Mouse (Mus musculus) midbrain, embryonic 14.5 days (tissue): Measurements from ENCODE around the gene Baz2a. TPM values are rescaled to one million over a fixed set of nuclear protein-coding genes. Genes with fewer than 3 reads are reported as not detected.
"Not testable (repeated sequence)": the region's sequence is repeated elsewhere in the genome, so short reads cannot be mapped to it uniquely, and the experiment has no call there.

ENCODE experiments used
- ATAC-seq: fragments of 200-750 bp; cut with Nextera tagmentation; 2 replicates; pipeline ENCODE4 v1.8.0; 2017; ENCODE audit warnings: moderate number of reproducible peaks, moderate library complexity; ENCODE audit not compliant: low FRiP score, low TSS enrichment
- DNase-seq: peaks from one replicate; pipeline ENCODE4 v3.0.0-alpha.2; 2015
- H3K27ac ChIP-seq: fragments of 300-500 bp; sonication (generic); replicated peaks from 2 replicates; pipeline ENCODE4 v1.5.1; 2014; ENCODE audit warnings: mild to moderate bottlenecking, low read depth, low read length, moderate library complexity
- H3K27me3 ChIP-seq: fragments of 300-500 bp; sonication (generic); 2 replicates; pipeline ENCODE4 v1.6.1; 2014; ENCODE audit warnings: low read length, control low read depth, mixed read lengths; ENCODE audit not compliant: control insufficient read depth, insufficient read depth
- H3K36me3 ChIP-seq: fragments of 300-500 bp; sonication (generic); 2 replicates; pipeline ENCODE4 v1.6.1; 2014; ENCODE audit warnings: low read length, control low read depth; ENCODE audit not compliant: control insufficient read depth, insufficient read depth
- H3K4me1 ChIP-seq: fragments of 300-500 bp; sonication (generic); 2 replicates; pipeline ENCODE4 v1.6.1; 2014; ENCODE audit warnings: mild to moderate bottlenecking, antibody characterized with exemption, low read length, control low read depth; ENCODE audit not compliant: control insufficient read depth, insufficient read depth
- H3K4me2 ChIP-seq: fragments of 300-500 bp; sonication (generic); 2 replicates; pipeline ENCODE4 v1.6.1; 2014; ENCODE audit warnings: mild to moderate bottlenecking, low read length, moderate library complexity
- H3K4me3 ChIP-seq: fragments of 300-500 bp; sonication (generic); replicated peaks from 2 replicates; pipeline ENCODE4 v1.5.1; 2014; ENCODE audit warnings: low read depth, low read length
- H3K9ac ChIP-seq: fragments of 300-500 bp; sonication (generic); replicated peaks from 2 replicates; pipeline ENCODE4 v1.6.1; 2014; ENCODE audit warnings: mild to moderate bottlenecking, low read length, moderate library complexity
- H3K9me3 ChIP-seq: fragments of 300-500 bp; sonication (generic); 2 replicates; pipeline ENCODE4 v1.6.1; 2016; ENCODE audit warnings: low read length, control low read depth, mixed read lengths; ENCODE audit not compliant: control insufficient read depth
- WGBS: fragments of 180-500 bp; shearing (Covaris S2); extraction: QIAGEN DNeasy Blood & Tissue Kit; methylation state at CpG from one replicate; pipeline ENCODE4 v1.1.7; 2014; 5-methylcytosine and 5-hydroxymethylcytosine counted together
- polyA plus RNA-seq: library from polyadenylated mRNA; unstranded; fragments of >200 nt; fragmentation: Nextera tagmentation; extraction: Ambion mirVana; gene quantifications from 2 replicates; pipeline ENCODE4 v1.2.1, GENCODE M21; 2014

Baz2a gene
- polyA plus RNA-seq, 1 experiment from 2014 or later, result 19.4 TPM

- H3K27ac ChIP-seq, result no peak overlapping the region
- H3K4me2 ChIP-seq, result no peak overlapping the region
- H3K9ac ChIP-seq, result no peak overlapping the region
- no peaks in the 10 kb centered on the region for H3K27me3 ChIP-seq
- ATAC-seq (no peak), DNase-seq (peak; percentile 65)
- H3K36me3 ChIP-seq, result peaks cover 63% of the 10 kb centered on the region
- 80% methylated on average over 6 of the region's 6 CpGs for WGBS
- H3K4me3 ChIP-seq, result no peak overlapping the region
- H3K9me3 ChIP-seq, result no peaks in the 10 kb centered on the region
- peaks cover 17% of the 10 kb centered on the region for H3K4me1 ChIP-seq
These were observed 5.0 kb upstream of the Baz2a start for GRCm38 (mm10) chr10:128086391-128086790.

- Histone ChIP-seq H3K4me1 (peaks cover 21% of the 10 kb centered on the region), H3K36me3 (peaks cover 63% of the 10 kb centered on the region)
- ATAC-seq, DNase-seq, H3K27ac ChIP-seq, H3K9ac ChIP-seq, H3K27me3 ChIP-seq, H3K9me3 ChIP-seq, H3K4me2 ChIP-seq, H3K4me3 ChIP-seq: not testable (repeated sequence)
- 87% methylated on average over 2 of the region's 2 CpGs for WGBS
These were observed 4.2 kb upstream of the Baz2a start for GRCm38 (mm10) chr10:128087216-128087615.

- Histone ChIP-seq H3K27ac (no peak overlapping the region), H3K4me1 (peaks cover 21% of the 10 kb centered on the region), H3K4me2 (no peak overlapping the region), H3K9me3 (no peaks in the 10 kb centered on the region), H3K36me3 (peaks cover 63% of the 10 kb centered on the region), H3K27me3 (no peaks in the 10 kb centered on the region), H3K4me3 (no peak overlapping the region), H3K9ac (no peak overlapping the region)
- no peak for ATAC-seq
- no peak for DNase-seq
- WGBS, result 95% methylated on average over 5 of the region's 5 CpGs
These were observed 3.2 kb upstream of the Baz2a start for GRCm38 (mm10) chr10:128088181-128088580.

- peaks cover 29% of the 10 kb centered on the region for H3K4me1 ChIP-seq
These were observed 1.5 kb upstream of the Baz2a start for GRCm38 (mm10) chr10:128089842-128090241.

GRCm38 (mm10) chr10:128090651-128091563, 470 bp upstream of the Baz2a start:
- ATAC-seq, result peak; percentile 39; the same call in 1 of the 2 replicates
- Histone ChIP-seq H3K9ac (no peak overlapping the region; the same call in 1 of the 2 replicates), H3K4me2 (peak overlapping the region; percentile 91), H3K4me3 (peak overlapping the region; percentile 75; the same call in 1 of the 2 replicates), H3K27ac (0 out of 2 replicates have a peak overlapping the region, but pooled peaks have one; percentile 5), H3K9me3 (no peaks in the 10 kb centered on the region), H3K27me3 (no peaks in the 10 kb centered on the region), H3K4me1 (peaks cover 27% of the 10 kb centered on the region), H3K36me3 (peaks cover 50% of the 10 kb centered on the region)
- 9% methylated on average over 14 of the region's 14 CpGs for WGBS
- DNase-seq, result peak; percentile 90

More at GRCm38 (mm10) chr10:128089842-128090241, 1.5 kb upstream of the Baz2a start:
- Histone ChIP-seq H3K36me3 (peaks cover 61% of the 10 kb centered on the region), H3K4me2 (no peak overlapping the region), H3K27me3 (no peaks in the 10 kb centered on the region), H3K9me3 (no peaks in the 10 kb centered on the region), H3K4me3 (no peak overlapping the region), H3K9ac (no peak overlapping the region), H3K27ac (no peak overlapping the region)
- no peak for DNase-seq
- WGBS, result 79% methylated on average over 5 of the region's 5 CpGs
- ATAC-seq, result no peak

GRCm38 (mm10) chr10:128092506-128093495, 1.4 kb downstream of the Baz2a start:
- peak; percentile 42 for ATAC-seq
- Histone ChIP-seq H3K4me3 (peak overlapping the region; percentile 75), H3K36me3 (peaks cover 31% of the 10 kb centered on the region), H3K4me1 (peaks cover 31% of the 10 kb centered on the region), H3K9ac (peak overlapping the region; percentile 77), H3K27me3 (no peaks in the 10 kb centered on the region), H3K27ac (peak overlapping the region; percentile 89), H3K4me2 (peak overlapping the region; percentile 91), H3K9me3 (no peaks in the 10 kb centered on the region)
- peak; percentile 86 for DNase-seq
- WGBS, result under 1% methylated on average over 86 of the region's 88 CpGs

GRCm38 (mm10) chr10:128093496-128094294, 2.3 kb downstream of the Baz2a start:
- Histone ChIP-seq H3K27ac (peak overlapping the region; percentile 89; the same call in 1 of the 2 replicates), H3K4me1 (peaks cover 36% of the 10 kb centered on the region), H3K36me3 (peaks cover 22% of the 10 kb centered on the region), H3K9ac (peak overlapping the region; percentile 77), H3K9me3 (no peaks in the 10 kb centered on the region), H3K4me2 (peak overlapping the region; percentile 91), H3K27me3 (no peaks in the 10 kb centered on the region), H3K4me3 (peak overlapping the region; percentile 75)
- DNase-seq (peak; percentile 8), ATAC-seq (no peak)
- WGBS, result 23% methylated on average over 13 of the region's 13 CpGs
